Mouse (Mus musculus) granulocyte monocyte progenitor cell, adult 5-6 weeks (primary cell): ENCODE data around the gene Smyd4. TPM values are rescaled to one million over a fixed set of nuclear protein-coding genes. Genes with fewer than 3 reads are reported as not detected.
"Not testable (repeated sequence)": the region's sequence is repeated elsewhere in the genome, so short reads cannot be mapped to it uniquely, and the experiment has no call there.

Experiments used
- ATAC-seq: replicated peaks from 2 replicates; pipeline ENCODE4 v1.8.0; 2016; ENCODE audit warnings: mild to moderate bottlenecking, moderate TSS enrichment, inconsistent platforms; ENCODE audit not compliant: poor library complexity, severe bottlenecking
- total RNA-seq, 2 experiments: library from RNA; stranded (forward) in 1 of 2; stranded (reverse) in 1 of 2; fragments of 200-712, 200-1000 nt in 1 of 2; fragments of >200 nt in 1 of 2; fragmentation: Nextera tagmentation in 1 of 2; gene quantifications; 2 replicates each; pipeline ENCODE4 v1.2.3; 2014 to 2017

Gene Smyd4
- total RNA-seq, 2 experiments from 2014 or later = 11.2 to 12.6 TPM

DNA sequence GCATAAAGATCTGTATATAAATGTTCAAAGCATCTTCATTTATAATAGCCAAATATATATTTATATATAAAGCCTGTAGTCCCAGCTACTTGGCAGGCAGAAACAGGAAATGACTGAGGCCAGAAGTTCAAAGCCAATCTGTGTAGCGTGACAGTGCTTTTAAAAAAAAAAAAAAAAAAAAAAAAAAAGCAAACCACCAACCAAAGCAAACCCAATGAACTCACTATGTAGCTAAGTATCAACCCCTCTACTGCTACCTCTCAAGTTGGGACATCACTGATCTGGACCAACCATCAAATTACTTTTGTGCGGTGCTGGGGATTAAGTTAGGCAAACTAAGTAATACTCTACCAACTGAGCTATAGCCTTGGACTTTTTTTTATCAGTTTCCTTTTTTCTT is 4.1 kb upstream of the Smyd4 start:
- ATAC-seq = no peak

DNA sequence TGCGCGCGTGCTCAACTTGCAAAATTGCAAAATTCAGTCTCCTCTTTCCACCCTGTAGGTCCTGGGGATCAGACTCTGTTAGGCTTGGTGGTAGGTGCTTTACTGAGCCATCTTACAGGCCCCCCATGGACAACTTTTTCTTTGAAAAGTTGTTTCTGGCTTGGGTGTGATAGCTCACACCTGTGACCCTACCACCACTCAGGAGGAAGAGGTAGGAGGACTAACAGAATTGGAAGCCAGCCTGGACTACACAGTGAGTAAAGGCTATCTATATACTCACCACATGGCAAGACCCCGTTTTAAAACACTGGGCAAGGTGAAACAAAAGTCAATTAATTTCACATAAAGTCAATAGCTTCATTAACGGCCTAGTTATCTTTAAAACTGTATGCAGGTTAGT is 3.5 kb upstream of the Smyd4 start:
- no peak for ATAC-seq

DNA sequence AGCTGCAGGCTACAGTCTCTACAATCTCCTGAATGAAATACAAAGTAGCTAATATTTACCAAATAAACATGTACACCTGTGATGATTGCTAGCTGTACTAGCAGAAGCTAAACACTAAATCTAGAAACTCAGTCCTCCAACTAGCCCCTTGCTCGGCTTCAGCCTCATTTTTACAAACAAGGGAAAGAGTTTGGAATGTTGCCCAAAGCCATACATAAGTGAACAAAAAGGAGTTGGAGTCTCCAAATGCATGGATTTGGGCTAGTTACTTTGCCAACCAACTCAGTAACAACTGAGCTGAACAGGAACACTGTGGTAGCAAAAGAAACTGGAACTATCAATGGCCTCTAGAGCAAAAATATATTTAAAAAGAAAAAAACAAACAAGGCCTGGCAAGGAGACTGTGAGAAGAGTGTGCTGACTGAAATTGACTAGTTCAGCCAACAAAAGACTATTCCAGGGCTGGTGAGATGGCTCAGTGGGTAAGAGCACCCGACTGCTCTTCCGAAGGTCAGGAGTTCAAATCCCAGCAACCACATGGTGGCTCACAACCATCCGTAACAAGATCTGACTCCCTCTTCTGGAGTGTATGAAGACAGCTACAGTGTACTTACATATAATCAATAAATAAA is 1.6 kb upstream of the Smyd4 start:
- ATAC-seq = no peak

DNA sequence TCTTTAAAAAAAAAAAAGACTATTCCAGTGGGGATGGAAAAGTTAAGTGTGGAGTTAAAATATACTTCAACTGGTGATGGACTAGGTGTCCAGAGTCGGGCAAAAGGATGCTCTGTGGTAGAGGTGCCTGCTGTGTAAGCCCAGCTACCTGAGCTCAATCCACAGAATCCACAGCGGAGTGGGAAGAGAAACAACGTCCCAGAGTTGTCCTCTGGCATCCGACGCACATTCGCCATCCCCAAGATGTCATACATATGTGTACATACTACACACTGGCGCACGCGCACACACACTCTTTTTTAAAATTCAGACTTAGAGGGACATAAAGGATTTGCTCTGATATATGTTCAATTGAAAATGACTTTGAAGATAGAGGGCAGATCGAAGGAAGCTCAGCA is 1.0 kb upstream of the Smyd4 start:
- no peak for ATAC-seq

DNA sequence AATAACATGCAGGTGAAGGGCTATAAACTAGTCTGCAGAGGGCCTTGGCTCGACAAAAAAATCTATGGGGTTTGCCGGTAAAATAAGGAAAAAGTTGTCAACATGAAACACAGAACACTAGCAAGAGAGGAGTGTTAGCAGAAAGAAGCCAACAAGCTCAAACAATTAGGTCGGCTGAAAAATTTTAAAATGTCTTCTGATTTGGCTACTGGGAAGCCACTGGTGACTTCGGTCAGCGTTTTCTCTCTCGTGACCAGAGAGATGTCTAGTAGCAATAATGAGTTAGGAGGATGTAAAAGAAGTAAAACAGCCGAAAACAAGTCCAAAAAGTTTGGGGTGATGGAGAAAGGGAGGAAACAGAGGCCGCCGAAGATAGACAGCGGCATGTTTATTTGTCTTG is 637 bp upstream of the Smyd4 start:
- ATAC-seq = no peak

DNA sequence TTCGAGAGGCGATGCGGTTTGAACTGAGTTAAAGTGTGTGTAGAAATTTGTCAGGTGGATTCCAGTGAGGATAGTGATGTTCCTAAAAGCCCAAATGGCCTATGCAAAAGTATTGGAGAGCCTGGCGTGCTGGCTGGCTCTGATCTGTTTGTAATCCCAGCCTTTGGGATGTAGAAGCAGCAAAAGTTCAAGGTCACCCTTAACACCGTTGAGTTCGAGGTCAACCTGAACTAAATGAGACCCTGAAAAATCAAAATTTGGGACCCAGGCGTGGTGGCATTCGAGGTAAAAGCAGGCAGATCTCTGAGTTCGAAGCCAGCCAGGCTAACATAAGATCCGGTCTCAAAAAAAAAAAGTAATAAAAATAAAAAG is 643 bp downstream of the Smyd4 start:
- ATAC-seq = no peak

DNA sequence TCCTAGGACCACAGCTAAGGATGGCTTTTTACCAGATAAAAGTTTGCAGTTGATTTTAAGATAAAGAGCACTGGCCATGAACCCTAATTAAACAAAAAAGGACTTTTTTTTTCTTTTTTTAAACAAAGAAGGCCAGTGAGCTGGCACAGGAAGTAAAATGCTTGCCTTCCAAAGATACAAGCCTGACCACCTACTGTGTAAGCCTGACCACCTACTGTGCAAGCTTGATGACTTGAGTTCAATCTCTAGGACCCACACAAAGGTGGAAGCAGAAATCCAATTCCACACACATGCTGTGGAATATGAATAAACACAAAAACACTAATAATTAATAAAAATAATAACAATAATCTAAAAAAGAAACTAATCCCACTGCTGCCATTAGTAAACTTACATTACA is 3.0 kb downstream of the Smyd4 start:
- ATAC-seq = no peak

DNA sequence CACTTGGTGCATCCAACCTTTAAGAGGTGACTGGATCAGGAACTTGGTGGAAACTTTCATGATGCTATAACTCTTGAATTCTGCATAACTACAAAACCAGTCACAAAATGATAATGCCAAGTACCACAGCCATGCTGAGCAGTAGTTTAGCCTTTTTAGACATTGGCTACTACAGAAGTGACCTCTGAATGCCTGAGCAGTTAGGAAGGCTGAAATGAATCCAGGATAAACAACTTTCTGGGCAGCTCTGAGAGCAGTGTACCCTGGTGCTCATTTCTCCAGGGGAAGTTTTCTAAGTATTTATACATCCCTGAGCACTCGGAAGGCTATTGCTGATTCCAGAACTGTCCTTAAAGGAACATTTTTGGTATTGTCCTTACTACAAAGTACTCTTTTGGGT is 7.2 kb downstream of the Smyd4 start:
- ATAC-seq = no peak

DNA sequence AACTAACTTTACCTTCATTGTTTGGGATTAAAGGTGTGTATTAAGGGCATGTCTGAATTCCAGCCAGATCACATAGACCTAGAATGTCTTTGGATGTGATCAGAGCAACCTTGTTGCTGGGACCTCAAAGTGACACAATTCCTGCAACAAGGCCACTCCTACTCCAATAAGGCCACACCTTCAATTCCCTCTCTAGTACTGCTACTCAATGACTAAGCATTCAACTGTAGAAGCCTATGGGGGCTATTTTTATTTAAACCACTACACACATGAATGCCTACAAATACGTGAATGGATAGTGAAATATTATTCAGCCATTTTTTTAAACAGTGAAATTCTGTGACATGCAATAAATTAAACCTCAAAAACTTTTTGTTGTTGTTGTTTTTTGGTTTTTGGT is 28.9 kb downstream of the Smyd4 start:
- peak; percentile 68 for ATAC-seq

DNA sequence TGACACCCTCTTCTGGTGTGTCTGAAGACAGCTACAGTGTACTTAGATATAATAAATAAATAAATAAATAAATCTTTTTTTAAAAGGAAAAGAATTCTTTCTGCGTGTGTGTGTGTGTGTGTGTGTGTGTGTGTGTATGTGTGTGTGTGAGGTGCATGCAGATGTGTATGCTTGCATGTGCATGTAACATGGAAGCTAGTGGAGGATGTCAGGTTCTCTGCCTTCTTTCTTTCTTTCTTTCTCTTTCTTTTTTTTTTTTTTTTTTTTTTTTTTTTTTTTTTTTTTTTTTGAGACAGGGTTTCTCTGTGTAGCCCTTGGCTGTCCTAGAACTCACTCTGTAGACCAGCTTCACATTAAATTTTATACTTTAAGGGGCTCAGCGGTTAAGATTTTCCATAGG is 30.6 kb downstream of the Smyd4 start:
- not testable (repeated sequence) for ATAC-seq

DNA sequence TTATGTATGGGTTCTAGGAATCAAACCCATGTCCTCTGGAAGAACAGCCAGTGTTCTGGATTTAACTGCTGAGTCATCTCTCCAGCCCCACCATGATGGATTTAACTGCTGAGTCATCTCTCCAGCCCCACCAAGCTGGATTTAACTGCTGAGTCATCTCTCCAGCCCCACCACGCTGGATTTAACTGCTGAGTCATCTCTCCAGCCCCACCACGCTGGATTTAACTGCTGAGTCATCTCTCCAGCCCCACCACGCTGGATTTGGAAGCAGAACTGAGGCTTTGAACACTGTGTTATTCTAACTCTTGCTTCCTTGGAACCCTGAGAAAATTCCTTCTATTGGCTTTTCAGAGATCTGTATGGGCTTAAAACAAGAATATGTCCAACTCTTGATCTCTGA is 35.3 kb downstream of the Smyd4 start:
- peak; percentile 58 for ATAC-seq

DNA sequence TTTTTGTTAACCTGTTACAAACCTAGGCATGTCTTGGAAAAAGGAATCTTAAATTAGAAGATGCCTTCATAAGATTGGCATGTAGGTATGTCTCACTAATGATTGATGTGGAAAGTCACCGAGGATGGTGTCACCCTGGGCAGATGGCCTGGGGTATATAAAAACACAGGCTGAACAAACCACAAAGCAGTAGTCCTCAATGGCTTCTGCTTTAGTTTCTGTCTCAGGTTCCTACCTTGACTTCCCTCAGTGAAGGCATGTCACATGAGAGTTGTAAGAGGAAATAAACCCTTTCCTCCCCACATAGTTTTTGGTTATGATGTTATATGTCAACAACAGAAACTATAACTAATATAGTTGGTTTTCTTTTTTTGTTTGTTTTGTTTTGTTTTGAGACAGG is 47.4 kb downstream of the Smyd4 start:
- peak; percentile 55 for ATAC-seq

DNA sequence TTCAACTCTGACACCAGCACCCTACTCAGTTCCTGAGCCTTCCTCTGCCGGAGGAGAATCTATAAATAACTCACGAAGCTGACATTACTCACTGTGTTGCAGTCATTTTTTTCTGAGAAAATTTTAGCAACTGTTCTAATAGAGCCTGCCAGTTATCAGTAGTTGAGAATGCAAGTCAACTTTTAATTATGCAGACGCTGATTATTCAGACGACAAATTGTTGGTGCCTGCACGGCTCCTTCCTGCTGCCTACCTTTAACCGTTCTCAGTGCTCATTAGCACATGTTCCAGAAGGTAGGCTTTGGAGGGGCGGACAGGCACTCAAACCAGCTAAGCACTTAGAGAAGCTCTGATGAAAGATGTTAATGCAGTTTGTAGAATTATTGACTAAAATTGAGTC is 49.2 kb downstream of the Smyd4 start:
- no peak for ATAC-seq

DNA sequence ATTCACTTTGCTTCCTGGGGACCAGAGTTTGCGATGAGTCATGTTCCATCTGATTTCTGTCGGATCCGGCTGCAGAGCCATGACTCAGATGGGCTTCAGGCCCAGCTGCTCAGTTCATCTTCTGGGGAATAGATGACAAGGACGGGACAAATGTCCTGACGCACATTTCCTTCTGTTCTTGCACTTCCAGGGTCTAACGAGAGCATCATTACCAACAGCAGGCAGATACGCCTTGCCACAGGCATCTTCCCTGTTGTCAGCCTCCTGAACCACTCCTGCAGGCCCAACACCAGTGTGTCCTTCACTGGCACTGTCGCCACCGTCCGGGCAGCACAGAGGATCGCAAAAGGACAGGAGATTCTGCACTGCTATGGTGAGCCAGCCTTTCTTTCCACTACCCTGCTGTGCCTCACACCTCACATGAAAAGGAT is 51.2 kb downstream of the Smyd4 start:
- ATAC-seq = no peak

DNA sequence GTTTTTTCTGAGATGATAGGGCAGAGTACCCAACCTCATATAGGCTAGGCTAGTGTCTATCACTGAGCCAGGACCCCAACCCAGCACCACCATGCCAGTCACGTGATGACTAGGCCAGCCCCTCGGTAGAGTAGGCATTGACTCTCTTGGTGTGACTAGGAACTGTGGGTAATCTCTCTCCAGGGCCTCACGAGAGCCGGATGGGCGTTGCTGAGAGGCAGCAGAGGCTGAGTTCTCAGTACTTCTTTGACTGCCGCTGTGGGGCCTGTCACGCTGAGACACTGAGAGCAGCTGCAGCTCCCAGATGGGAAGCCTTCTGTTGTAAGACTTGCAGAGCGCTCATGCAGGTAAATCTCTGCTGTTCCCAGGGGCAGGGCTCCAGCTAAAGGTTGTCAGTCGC is 51.9 kb downstream of the Smyd4 start:
- ATAC-seq = no peak

DNA sequence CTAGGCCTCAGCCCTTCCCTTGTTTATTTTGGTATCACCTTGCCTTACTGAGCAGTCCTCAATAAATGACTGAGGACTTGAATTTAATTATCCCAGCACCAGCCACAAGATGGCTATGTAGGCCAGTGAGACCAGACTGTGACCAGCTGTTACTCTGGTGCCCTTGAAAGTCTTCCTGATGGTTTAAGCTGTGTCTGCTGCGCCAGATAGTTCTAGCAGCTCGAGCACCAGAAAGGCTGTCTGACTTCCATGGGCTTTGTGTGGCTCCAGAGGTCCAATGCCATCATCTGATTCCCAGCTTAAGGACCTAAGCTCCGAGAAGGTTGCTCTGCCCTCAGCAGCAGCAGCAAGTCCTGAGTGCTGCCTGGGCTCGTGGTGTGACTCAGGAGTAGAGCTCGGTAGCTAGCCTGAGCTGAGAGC is 54.0 kb downstream of the Smyd4 start:
- peak; percentile 56 for ATAC-seq

DNA sequence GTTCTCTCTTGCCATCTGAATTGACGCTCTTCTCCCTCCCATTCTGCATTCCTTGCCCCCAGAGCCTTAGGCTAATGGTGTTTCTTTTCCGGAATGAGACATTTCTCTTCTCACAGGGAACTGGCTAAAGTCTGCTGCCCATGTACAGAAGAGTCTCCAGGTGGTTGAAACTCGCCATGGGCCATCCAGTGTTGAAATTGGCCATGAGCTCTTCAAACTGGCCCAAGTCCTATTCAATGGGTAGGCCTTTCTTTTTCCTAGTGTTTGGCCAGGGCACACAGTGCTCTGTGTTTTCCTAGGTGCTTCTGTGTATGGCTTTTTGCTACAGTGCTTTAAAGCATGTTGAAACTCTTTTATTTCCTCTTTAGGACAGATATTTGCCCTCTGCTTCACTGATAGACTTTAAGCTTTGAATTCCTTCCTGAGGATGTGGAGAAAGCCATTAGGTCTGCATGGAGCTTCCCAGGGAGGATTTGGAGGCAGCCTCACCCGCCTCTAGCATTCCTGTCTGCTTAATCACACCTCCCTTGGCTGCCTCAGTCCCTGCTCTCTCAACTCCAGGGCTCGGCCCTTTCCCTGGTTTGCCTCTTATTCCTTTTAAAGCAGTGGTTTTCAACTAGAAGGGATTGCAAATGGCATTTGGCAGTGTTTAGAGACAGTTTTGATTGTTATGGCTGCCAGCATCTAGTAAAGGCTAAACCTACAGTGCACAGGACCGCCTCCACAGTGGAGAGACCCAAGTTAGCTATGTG is 55.2 kb downstream of the Smyd4 start:
- no peak for ATAC-seq

DNA sequence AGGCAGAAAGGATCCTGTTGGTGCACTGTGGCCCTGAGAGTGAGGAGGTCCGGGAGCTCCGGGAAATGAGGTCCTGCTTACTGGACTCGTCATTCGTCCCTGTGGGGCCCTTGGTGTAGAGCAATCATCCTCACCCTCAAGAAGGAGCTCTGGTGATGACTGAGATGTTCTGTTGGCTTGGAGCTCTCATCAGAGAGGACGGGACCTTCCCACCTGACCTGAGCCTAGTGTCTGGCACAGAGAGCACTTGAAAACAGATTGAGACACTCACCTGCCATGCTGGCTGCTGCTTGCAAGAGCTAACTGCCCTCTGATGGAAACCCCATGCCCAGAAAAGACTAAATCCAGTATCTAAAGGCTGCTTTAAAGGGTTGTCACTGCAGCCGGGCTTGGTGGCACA is 56.6 kb downstream of the Smyd4 start:
- ATAC-seq = no peak

DNA sequence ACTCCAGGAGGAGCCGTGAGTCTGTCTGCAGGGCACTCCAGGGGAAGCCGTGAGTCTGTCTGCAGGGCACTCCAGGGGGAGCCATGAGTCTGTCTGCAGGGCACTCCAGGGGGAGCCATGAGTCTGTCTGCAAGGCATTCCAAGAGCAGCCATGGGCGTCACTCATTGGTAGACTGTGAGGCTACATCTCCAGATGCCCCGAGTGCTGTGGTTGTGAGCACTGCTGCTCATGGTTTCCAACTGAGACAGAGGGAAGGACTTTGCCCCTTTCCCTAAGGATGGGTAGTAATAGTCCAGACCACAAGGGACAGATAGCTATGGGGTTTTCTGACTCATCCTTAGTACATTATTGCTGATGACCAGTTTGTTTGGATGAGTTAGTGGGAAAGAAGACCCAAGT is 57.9 kb downstream of the Smyd4 start:
- no peak; the same call in 1 of the 2 replicates for ATAC-seq

DNA sequence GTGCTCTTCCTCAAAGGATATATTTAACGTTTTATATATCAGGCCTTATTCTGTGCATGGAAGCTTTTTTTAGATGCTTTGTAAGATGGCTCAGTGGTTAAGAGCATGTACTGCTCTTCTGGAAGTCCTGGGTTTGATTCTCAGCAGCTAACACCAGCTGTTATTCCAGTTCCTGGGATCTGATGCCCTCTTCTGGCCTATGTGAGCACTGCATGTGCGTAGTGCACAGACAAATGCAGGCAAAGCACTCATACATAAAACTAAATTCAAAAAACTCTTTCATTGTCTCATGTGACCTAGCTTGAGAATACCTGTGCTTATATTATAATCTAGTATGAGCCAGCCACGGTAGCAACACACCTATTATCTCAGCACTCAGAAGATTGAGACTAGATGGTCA is 58.6 kb downstream of the Smyd4 start:
- ATAC-seq = peak; percentile 55; the same call in 1 of the 2 replicates

DNA sequence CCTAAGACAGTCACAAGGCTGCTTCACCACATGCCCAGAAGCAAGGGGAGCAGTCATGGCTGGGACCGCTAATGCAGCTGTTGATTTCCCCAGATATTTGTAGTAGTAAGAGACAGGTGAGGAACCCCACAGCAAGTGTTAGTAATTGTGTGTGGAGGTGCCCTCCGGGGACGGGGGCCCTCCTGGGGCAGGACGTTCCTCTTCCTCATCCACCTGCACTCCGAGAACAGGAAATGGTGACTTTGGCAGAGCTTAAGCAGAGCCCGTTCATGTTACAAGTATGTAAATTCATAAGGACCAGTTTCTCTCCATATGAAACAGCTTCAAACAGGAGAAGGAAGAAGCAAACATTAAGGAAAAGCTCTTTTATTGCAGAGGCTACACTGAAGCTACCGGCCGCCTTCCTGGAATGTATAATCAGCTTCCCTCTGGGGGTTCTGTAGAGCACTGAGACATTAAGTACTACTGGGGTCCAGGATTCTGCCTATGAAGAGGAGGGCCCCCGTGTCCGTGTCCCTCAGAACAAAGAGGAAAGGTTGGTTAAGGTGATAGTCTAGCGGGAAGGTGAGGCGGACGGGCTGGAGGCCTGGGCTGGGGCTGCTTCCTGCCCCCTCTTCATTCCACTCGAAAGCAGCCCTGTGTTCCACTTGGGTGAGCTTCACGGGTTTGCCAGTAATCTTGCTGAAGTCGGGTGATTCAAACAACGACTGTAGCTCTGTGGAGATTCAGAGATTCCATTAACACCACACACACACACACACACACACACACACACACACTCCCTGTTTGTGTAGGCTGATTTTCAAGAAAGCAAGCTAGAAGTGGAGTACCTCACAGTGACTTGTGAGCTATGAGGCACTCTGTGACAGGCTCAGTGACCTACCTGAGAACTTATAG is 61.7 kb downstream of the Smyd4 start:
- ATAC-seq = peak; percentile 49
